Mouse (Mus musculus): ENCODE data around the gene Egf. TPM values are rescaled to one million over a fixed set of nuclear protein-coding genes. Genes with fewer than 3 reads are reported as not detected.

The Egf gene
- polyA plus RNA-seq, 1 experiment from 2014 or later, result 2.6 TPM

DNA sequence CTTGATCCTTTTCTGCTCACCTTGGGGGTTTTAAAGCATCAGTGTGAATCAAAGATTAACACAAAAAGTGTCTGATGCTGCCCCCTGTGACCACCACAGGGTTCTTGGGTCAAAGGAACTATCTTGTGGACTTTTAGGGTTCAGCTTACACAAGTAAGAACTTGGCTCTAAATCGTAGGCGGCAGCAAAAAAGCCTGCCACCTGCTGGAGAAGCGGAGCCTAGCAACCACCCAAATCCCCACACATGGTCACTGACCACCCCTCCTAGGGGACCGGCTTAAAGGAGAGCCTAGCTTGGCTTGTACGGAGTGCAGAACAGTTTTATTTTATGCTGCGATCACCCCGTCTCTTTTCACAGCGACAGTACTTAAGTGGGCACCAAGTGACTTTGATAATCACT, 10.3 kb downstream of the Egf start:
- DNase-seq (ENCODE audit: low spot score) (peak; percentile 37), ATAC-seq (replicated peaks; ENCODE audit: low FRiP score, low read depth) (no peak)

DNA sequence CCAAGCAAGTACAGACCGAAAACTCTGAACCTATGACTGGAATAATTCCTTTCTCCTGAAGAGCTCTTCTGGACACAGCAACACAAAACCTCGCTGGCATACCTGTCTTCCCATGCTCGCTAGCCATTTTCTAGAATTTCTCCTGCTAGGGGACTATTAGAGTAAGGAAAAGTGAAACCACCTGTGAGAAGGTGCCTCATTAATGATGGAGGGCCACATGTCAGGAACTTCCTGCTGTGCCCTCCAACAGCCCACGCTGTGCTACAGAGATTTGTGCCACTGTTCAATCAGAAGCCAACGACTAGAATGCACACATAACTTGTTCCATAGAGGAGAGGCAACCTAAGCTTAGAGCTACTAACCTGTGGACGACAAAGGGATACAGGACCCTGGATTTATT, 12.3 kb downstream of the Egf start:
- no peaks in the 10 kb centered on the region for H3K36me3 ChIP-seq (ENCODE audit: insufficient read depth, low read length)
- no peak for ATAC-seq (replicated peaks; ENCODE audit: low FRiP score, low read depth)

More for the DNA sequence above, 10.3 kb downstream of the Egf start:
- Histone ChIP-seq H3K36me3 (ENCODE audit: insufficient read depth, low read length) (no peaks in the 10 kb centered on the region), H3K27ac (no peak overlapping the region), H3K27me3 (ENCODE audit: insufficient read depth, low read length) (no peaks in the 10 kb centered on the region), H3K4me2 (ENCODE audit: low read length) (no peak overlapping the region), H3K9ac (ENCODE audit: low read depth, low read length) (no peak overlapping the region), H3K4me3 (replicated peaks; ENCODE audit: low read depth, low read length) (no peak overlapping the region), H3K4me1 (replicated peaks; ENCODE audit: insufficient read depth, low read length) (no peaks in the 10 kb centered on the region), H3K9me3 (replicated peaks; ENCODE audit: low read length) (no peaks in the 10 kb centered on the region)
- 61% methylated on average over 8 of the region's 8 CpGs for WGBS
- peak; percentile 68 for TF ChIP-seq CTCF (IDR thresholded peaks at IDR 0.05; ENCODE audit: low read depth)

DNA sequence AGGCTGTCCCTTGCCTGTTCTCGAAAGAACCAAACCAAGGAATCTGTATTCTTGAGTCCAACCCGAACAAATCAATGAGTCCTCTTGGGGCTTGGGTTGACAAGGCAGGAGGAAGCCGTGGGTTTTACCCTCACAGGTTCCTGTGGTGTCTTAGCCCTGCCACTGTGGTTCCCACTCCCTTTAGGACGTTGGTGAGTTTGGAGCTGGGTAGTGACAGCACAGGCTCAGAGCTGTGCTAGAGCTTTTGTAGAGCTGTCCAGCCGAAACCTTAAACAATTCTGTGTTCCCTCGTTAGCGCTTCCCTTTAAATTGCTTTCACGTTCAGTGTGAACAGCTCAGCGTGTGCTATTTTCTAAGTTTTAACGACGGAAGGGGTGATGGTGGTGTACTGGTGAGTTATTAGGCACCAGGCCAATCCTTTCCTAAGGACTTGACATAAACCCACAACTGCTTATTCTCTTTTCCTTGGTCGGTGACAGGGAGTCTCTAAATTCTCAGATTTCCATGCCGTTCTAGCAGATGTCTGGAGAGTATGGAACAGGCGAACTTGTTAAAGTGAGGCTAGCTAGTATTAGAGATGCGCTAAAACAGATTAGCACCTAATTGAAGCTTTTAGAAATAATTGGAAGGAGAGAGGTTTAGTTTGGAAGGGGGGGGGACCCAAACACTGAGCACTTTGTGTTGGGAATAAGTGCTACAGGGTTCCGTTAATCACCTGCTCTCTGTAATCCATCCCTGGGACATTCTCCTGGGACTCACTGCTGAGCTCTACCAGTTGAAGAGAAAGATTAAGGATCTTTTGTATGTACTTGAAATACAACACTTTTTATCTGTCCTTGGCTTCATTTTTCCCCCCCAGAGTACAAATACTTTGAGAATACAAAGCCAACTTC, 16.6 kb downstream of the Egf start:
- WGBS, result 43% methylated on average over 16 of the region's 16 CpGs
- DNase-seq (ENCODE audit: low spot score) (no peak), ATAC-seq (replicated peaks; ENCODE audit: low FRiP score, low read depth) (no peak)

More for the DNA sequence above, 12.3 kb downstream of the Egf start:
- TF ChIP-seq CTCF (IDR thresholded peaks at IDR 0.05; ENCODE audit: low read depth), result no peak
- Histone ChIP-seq H3K4me3 (replicated peaks; ENCODE audit: low read depth, low read length) (no peak overlapping the region), H3K4me1 (replicated peaks; ENCODE audit: insufficient read depth, low read length) (no peaks in the 10 kb centered on the region), H3K27me3 (ENCODE audit: insufficient read depth, low read length) (no peaks in the 10 kb centered on the region), H3K27ac (no peak overlapping the region), H3K4me2 (ENCODE audit: low read length) (no peak overlapping the region), H3K9me3 (replicated peaks; ENCODE audit: low read length) (no peaks in the 10 kb centered on the region), H3K9ac (ENCODE audit: low read depth, low read length) (no peak overlapping the region)
- 81% methylated on average over 6 of the region's 6 CpGs for WGBS
- DNase-seq (ENCODE audit: low spot score), result no peak

DNA sequence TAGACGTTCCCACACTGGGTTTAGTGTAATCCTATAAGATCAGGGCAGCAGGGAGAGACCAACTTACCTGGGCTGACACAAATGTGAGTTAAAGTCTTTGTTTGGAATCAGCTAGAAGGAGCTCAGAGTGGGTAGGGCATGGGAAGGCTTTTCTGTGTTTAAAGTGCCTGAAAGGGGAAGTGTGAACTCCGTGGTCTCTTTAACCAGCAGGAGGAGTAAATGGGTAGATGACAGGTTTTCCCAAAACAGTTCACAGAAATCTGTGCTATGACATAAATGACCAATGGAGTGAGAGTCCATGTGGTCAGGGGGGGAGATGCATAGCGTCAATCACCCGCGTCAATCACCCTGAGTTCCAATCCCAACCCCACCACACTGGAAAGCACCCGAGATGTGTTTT, 23.5 kb downstream of the Egf start:
- no peak overlapping the region for H3K4me2 ChIP-seq (ENCODE audit: low read length)
- no peak for TF ChIP-seq CTCF (IDR thresholded peaks at IDR 0.05; ENCODE audit: low read depth)
- H3K4me3 ChIP-seq (replicated peaks; ENCODE audit: low read depth, low read length), result no peak overlapping the region
- H3K9me3 ChIP-seq (replicated peaks; ENCODE audit: low read length), result no peaks in the 10 kb centered on the region
- H3K36me3 ChIP-seq (ENCODE audit: insufficient read depth, low read length), result no peaks in the 10 kb centered on the region
- H3K9ac ChIP-seq (ENCODE audit: low read depth, low read length), result no peak overlapping the region
- H3K27ac ChIP-seq, result no peak overlapping the region
- H3K27me3 ChIP-seq (ENCODE audit: insufficient read depth, low read length), result no peaks in the 10 kb centered on the region
- no peak for DNase-seq (ENCODE audit: low spot score)
- no peak for ATAC-seq (replicated peaks; ENCODE audit: low FRiP score, low read depth)
- no peaks in the 10 kb centered on the region for H3K4me1 ChIP-seq (replicated peaks; ENCODE audit: insufficient read depth, low read length)
- 83% methylated on average over 6 of the region's 6 CpGs for WGBS

More for the DNA sequence above, 16.6 kb downstream of the Egf start:
- Histone ChIP-seq H3K9me3 (replicated peaks; ENCODE audit: low read length) (no peaks in the 10 kb centered on the region), H3K9ac (ENCODE audit: low read depth, low read length) (no peak overlapping the region), H3K4me3 (replicated peaks; ENCODE audit: low read depth, low read length) (no peak overlapping the region), H3K27ac (no peak overlapping the region), H3K27me3 (ENCODE audit: insufficient read depth, low read length) (no peaks in the 10 kb centered on the region), H3K4me1 (replicated peaks; ENCODE audit: insufficient read depth, low read length) (no peaks in the 10 kb centered on the region), H3K36me3 (ENCODE audit: insufficient read depth, low read length) (no peaks in the 10 kb centered on the region), H3K4me2 (ENCODE audit: low read length) (no peak overlapping the region)
- TF ChIP-seq CTCF (IDR thresholded peaks at IDR 0.05; ENCODE audit: low read depth), result no peak

DNA sequence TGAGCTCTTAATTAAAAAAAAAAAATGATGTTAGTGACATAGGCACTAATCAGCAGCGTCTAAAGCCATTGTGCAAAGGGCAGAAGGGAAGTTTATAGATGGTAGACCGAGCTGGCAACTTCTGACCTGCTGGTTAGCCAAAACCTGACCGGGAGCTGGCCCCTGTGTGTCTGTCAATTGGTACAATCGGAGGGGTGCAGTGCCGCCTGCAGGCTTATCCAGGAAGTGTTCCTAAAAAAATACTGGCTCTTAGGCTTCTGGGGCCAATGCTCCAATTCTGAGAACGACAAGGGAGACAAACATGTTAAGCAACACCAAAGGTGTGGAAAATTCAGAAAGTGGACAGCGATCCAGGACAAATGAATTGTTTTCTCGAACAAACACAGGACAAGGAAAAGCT, 24.7 kb downstream of the Egf start:
- no peak overlapping the region for H3K4me3 ChIP-seq (replicated peaks; ENCODE audit: low read depth, low read length)
- peak; percentile 59 for TF ChIP-seq CTCF (IDR thresholded peaks at IDR 0.05; ENCODE audit: low read depth)

DNA sequence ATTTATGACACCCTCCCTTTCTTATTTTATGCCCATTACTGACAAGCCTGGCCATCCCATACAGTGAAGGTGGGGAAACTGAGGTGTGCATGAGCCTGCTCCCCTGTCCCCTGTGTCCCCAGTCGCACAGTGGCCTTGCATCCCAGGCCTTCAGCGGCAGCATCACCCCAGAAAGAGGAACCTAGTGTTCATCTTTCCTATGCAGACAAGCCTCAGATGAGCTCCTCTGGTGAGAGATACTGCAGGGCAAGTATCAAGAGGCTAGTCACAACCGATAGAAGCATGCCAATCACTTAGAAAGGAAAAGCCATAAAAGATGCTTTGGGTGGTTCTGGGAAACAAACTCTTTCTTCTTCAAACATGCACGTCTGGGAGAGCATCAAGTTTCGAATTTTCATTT, 25.2 kb downstream of the Egf start:
- Histone ChIP-seq H3K27ac (no peak overlapping the region), H3K4me1 (replicated peaks; ENCODE audit: insufficient read depth, low read length) (no peaks in the 10 kb centered on the region), H3K27me3 (ENCODE audit: insufficient read depth, low read length) (no peaks in the 10 kb centered on the region), H3K9me3 (replicated peaks; ENCODE audit: low read length) (no peaks in the 10 kb centered on the region), H3K4me2 (ENCODE audit: low read length) (no peak overlapping the region), H3K4me3 (replicated peaks; ENCODE audit: low read depth, low read length) (no peak overlapping the region), H3K36me3 (ENCODE audit: insufficient read depth, low read length) (no peaks in the 10 kb centered on the region), H3K9ac (ENCODE audit: low read depth, low read length) (no peak overlapping the region)
- no peak for TF ChIP-seq CTCF (IDR thresholded peaks at IDR 0.05; ENCODE audit: low read depth)
- DNase-seq (ENCODE audit: low spot score) (no peak), ATAC-seq (replicated peaks; ENCODE audit: low FRiP score, low read depth) (no peak)
- 72% methylated on average over 5 of the region's 5 CpGs for WGBS

More for the DNA sequence above, 24.7 kb downstream of the Egf start:
- no peak for ATAC-seq (replicated peaks; ENCODE audit: low FRiP score, low read depth)
- no peak overlapping the region for H3K9ac ChIP-seq (ENCODE audit: low read depth, low read length)
- H3K4me1 ChIP-seq (replicated peaks; ENCODE audit: insufficient read depth, low read length), result no peaks in the 10 kb centered on the region
- no peak overlapping the region for H3K4me2 ChIP-seq (ENCODE audit: low read length)
- 27% methylated on average over 8 of the region's 8 CpGs for WGBS
- peak; percentile 46 for DNase-seq (ENCODE audit: low spot score)
- no peaks in the 10 kb centered on the region for H3K27me3 ChIP-seq (ENCODE audit: insufficient read depth, low read length)
- no peak overlapping the region for H3K27ac ChIP-seq
- H3K9me3 ChIP-seq (replicated peaks; ENCODE audit: low read length), result no peaks in the 10 kb centered on the region
- no peaks in the 10 kb centered on the region for H3K36me3 ChIP-seq (ENCODE audit: insufficient read depth, low read length)
